Mouse (Mus musculus) embryo, embryonic 10.5 days (tissue): ENCODE results near the gene Gpr33.

Experiments
- DNase-seq: peaks from one replicate; pipeline ENCODE4 v3.0.0-alpha.2; 2015; ENCODE audit warnings: low spot score

Gene Gpr33

DNA sequence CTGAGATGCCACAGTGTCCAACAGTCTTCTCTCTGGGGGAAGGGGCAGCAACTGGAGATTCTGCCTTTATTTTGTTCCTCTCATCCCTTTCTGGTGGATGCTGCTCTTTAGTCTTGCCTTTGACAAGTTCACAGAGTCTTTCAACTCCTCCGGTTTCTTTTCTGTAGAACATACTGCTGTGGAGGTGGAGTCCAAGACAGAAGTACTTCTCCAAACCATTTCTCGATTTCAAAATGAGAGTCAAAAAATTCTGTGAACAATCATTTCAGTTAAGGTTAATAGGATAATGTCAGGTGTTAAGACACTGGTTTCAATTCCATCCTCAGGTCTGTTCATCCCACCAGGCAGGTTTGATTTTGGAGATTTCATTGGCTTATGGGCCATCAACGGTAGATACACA is at the start of gene Gpr33:
Gpr33 (minus strand) TSS at position 101 of the 400 bp plus-strand sequence.
- DNase-seq: no peak

GRCm38 (mm10) chr12:52049324-52049723 is 21.5 kb upstream of the Gpr33 start:
- peak; percentile 5 for DNase-seq

- no peak for DNase-seq
Measured at GRCm38 (mm10) chr12:52046371-52046770, 18.5 kb upstream of the Gpr33 start.

DNA sequence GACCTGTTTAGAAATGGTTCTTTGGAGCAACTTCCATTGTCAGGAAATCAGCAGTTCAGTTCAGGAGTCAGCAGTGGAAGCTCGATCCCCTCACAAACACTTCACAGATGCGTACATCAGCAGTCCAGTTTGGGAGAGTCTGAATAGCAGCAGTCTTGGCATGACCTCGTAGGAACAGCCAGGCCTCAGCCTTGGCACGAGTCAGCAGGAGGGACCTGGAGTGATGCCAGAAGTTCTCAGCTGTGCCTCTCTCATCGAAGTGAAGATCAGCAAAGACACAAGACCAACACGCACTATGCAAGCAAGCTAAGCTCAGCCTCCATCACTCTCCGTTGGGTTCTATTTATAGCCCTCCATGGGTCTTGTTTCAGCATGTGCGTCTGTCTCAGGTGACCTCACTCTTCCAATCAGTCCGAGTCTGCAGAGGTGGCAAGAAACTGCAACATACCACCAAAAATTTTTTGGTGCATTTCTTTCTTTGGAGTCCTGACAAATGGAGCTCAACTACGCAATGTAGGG is 15.0 kb upstream of the Gpr33 start:
- no peak for DNase-seq

GRCm38 (mm10) chr12:52038352-52038751 is 10.5 kb upstream of the Gpr33 start:
- DNase-seq: peak; percentile 68

- DNase-seq: no peak
Measured at GRCm38 (mm10) chr12:52034956-52035355, 7.1 kb upstream of the Gpr33 start.

GRCm38 (mm10) chr12:52032276-52032675 is 4.4 kb upstream of the Gpr33 start:
- DNase-seq: no peak

GRCm38 (mm10) chr12:52014494-52015029 is 13.3 kb downstream of the Gpr33 start:
- no peak for DNase-seq

DNA sequence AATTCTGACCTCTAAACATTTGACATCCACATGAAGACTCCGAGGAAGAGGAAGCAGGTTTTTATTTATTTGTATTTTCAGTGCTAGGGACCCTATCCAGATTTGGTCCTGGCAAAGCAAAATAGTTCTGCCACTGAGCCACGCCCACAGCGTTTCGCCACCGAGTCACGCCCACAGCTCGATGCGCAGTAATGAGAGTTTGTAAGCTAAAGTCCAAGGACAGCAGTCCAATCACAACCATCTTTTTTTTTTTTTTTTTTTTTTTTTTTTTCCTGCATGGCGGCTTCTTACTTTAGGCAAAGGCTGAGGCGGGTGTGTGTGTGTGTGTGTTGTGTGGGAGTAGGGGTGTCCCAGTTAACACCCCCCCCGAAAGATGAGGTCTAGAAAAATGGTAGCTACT is 13.8 kb downstream of the Gpr33 start:
- no peak for DNase-seq

DNA sequence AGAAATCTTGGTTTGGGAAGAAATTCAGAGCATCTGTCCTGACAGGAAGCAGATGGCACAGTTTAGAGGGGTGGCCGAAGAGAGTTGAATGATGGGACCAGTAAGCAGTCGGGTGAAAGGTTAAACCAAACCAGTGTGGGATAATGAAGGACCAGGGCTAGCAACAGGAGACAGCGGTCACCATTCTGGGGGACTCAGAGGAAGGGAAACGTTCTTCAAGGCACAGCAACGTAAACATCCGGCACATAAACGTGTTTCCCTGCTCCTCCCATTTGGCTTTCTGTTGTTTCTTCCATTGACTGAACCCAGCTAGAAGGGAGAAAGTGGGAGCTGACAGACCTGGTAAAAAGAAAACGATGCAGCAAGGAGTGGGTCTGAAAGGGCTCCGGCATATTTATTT is 14.6 kb downstream of the Gpr33 start:
- DNase-seq: peak; percentile 48

DNA sequence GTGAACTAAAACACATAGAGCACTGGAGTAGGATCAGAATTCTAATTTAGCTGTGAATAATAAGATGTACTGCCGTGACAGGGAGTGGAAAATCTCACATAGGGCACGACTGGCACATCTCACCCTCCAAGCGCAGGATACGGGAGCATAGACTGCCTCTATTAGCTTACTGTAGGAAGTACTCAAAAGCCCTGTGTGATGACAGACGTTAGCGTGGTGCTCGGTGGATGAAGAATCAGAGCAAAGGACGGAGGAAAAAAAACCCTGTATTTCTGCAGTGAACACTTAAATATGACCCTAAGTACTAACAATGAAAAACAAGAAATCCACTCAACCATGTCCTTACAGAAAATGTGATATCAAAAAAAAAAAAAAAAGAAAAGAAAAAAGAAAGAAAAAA is 15.7 kb downstream of the Gpr33 start:
- no peak for DNase-seq

GRCm38 (mm10) chr12:52010630-52010961 is 17.3 kb downstream of the Gpr33 start:
- peak; percentile 81 for DNase-seq

DNA sequence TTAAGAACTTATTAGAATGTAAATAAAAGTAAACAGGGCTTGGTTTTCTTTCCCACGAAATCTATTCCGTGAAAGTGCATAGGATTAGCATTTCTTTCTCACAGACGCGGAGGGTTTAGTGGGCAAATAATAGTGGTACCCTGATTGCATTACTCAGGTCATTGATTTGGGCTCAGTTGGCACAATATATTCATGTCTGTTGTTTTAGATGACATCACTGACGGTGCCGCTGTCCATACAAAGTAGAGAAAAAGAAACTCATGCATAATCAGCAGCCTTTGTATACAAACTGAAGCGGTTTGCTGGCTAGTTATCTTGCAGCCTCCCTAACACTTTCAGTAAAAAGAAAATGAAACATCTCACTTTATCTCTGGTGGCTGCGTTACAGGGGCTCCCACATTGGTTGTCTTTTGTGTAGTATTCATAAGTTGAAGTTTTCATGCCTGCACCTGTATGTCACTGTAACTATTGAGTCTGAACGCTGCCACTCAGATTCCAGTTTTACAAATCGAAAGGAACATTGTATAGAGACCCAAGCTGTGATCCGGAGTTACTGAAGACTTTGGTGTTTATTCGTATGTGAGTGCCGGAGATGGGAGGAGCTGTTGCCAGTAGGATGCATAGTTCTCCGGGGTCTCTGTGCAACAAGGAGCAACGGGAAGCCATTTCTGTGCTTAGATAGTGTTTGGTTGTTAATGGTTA is 17.8 kb downstream of the Gpr33 start:
- DNase-seq: peak; percentile 20

DNA sequence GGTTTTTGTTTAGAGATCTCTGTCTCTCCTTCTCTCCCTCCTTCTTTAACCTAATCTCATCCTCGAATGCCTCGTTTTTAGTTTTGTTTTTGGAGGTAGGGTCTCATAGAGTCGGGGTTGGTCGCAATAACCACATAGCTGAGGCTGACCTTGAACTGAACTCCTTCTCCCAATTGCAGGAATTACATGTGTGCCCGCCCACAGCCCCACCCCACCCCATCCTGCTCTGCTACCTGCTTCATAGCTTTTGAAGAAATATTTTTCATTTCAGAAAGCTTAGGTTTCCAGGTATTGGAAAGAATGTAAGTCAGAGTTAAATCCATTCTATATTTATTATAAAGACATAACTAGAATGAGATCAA is 21.2 kb downstream of the Gpr33 start:
- no peak for DNase-seq

DNA sequence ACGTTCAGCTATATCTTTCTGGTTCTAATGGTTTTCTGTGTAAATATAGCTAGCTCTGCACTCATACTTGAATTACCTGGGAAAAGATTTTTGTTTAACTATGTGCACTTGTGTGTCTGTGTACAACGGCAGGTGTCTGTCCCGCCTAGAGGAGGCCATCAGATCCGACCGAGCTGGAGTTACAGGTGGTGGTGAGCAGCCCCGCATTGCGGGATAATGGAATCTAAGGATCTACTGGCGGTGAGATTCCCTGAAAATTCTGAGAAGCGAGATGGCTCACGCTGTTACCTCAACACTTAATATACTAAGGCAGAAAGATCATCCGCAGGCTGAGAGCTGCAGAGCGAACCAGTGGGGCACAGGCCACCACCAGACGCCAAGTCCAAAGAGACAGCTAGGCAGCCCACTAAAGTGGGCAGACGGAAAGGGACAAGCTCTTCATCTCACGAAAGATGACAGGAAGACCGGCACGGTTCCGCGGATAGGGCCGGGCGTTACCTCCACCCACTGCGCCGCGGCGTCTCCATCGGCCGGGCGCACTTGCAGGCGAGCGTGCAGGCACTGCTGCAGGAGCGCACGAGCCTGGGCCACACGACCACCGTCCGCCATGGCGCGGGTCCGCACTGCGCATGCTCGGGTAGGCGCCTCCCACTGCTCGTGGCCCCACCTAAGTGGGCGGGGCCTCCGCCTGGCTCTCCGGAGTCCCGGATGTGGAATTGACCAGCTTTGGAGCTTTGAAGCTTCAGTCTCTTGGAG is 21.8 kb downstream of the Gpr33 start, which contains the start of gene Dtd2:
Dtd2 (minus strand) TSS at position 625 of the 756 bp plus-strand sequence.
- DNase-seq: peak; percentile 95

DNA sequence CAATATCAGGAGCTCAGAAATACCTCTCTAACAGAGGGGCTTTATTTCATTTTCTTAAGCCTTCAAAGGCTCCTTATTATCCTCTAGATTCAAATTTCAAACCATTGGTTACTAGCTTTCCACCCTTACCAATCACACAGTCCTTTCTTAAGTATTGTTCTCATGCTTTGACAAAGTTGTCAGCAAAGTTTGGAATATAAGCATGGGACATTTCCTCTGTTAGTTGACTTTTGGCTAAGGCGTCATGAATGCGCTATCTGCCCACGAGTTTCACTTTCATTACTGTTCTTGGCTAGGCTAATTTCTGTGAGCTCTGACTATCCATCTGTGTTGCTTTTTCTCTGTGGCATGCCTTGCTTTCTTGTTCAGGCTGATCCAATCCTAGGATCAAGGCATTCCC is 25.1 kb downstream of the Gpr33 start:
- no peak for DNase-seq

GRCm38 (mm10) chr12:52001544-52001943 is 26.3 kb downstream of the Gpr33 start:
- DNase-seq: peak; percentile 86

DNA sequence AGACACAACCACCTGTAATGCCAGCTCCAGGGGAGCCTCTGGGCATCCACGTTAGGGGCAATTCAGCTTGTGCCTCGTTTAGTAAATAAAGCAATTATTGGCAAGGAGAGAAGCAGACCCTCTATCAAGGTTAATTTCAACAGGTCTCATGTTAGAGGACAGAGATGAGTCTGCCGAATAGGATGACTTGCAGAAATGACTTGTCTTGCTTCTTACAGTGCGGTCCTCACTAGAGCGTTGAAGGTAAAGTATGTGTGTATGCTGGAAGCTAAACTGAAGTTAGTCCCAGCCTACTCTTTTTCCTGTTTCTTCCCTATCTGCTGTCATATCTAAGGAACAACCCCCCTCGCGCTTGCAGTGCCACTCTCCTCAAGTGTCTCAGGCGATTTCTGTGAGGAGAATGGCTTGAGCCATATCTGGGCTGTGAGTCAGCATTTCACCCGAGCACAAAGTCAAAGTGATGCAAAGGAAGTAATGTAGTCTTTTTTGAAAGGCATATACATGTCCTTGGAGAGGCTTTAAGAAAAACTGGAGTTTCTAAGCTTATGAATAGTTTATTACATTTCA is 29.4 kb downstream of the Gpr33 start:
- DNase-seq: no peak

GRCm38 (mm10) chr12:51995738-51996536 is 31.9 kb downstream of the Gpr33 start:
- DNase-seq: no peak

GRCm38 (mm10) chr12:51990629-51991028 is 37.2 kb downstream of the Gpr33 start:
- no peak for DNase-seq

GRCm38 (mm10) chr12:51988536-51988935 is 39.3 kb downstream of the Gpr33 start:
- no peak for DNase-seq

GRCm38 (mm10) chr12:51985826-51986225 is 42.0 kb downstream of the Gpr33 start:
- DNase-seq: no peak
